Mouse (Mus musculus) E14TG2a.4 (cell line): ENCODE measurements around the gene Col27a1.

Source experiments
- H3K27me3 ChIP-seq: 2 replicates; pipeline ENCODE4 v1.6.1; 2014; ENCODE audit warnings: low read length, control low read depth; ENCODE audit not compliant: insufficient read depth
- H3K36me3 ChIP-seq: 2 replicates; pipeline ENCODE4 v1.6.1; 2014; ENCODE audit warnings: low read length, control low read depth; ENCODE audit not compliant: insufficient read depth
- H3K4me1 ChIP-seq: replicated peaks from 2 replicates; pipeline ENCODE4 v1.6.1; 2014; ENCODE audit warnings: low read depth, low read length, control low read depth
- H3K4me3 ChIP-seq: replicated peaks from 2 replicates; pipeline ENCODE4 v1.5.1; 2014; ENCODE audit warnings: mild to moderate bottlenecking, low read length
- H3K9me3 ChIP-seq: 2 replicates; pipeline ENCODE4 v1.6.1; 2014; ENCODE audit warnings: low read length, control low read depth
- CTCF ChIP-seq: conservative IDR thresholded peaks from 2 replicates; pipeline ENCODE4 v1.5.1; 2014; ENCODE audit warnings: low read length
- NANOG ChIP-seq: IDR thresholded peaks from 2 replicates; pipeline ENCODE4 v1.6.1; 2014; ENCODE audit warnings: borderline replicate concordance, low read length, mixed read lengths
- POU5F1 ChIP-seq: IDR thresholded peaks from 2 replicates; pipeline ENCODE4 v1.6.1; 2014; ENCODE audit warnings: low read length, borderline replicate concordance

Gene Col27a1

GRCm38 (mm10) chr4:63213907-63214621 lies at the start of gene Col27a1:
Col27a1 (plus strand) TSS chr4:63214004.
- H3K36me3 ChIP-seq = no peaks in the 10 kb centered on the region
- peaks cover 5% of the 10 kb centered on the region; the same call in 1 of the 2 replicates for H3K9me3 ChIP-seq
- H3K4me1 ChIP-seq = peaks cover 20% of the 10 kb centered on the region
- TF ChIP-seq POU5F1 (no peak), CTCF (no peak), NANOG (no peak)
- H3K27me3 ChIP-seq = peaks cover 91% of the 10 kb centered on the region
- peak within 1 kb of the TSS; percentile 83 for H3K4me3 ChIP-seq

- no peaks in the 10 kb centered on the region for H3K9me3 ChIP-seq
These were observed 48.2 kb upstream of the Col27a1 start for GRCm38 (mm10) chr4:63165636-63166035.

GRCm38 (mm10) chr4:63166323-63166722 lies 47.5 kb upstream of the Col27a1 start:
- peaks cover 61% of the 10 kb centered on the region for H3K27me3 ChIP-seq
- H3K4me3 ChIP-seq = no peak overlapping the region
- no peaks in the 10 kb centered on the region for H3K9me3 ChIP-seq
- no peak for TF ChIP-seq POU5F1
- TF ChIP-seq CTCF = no peak
- no peak for TF ChIP-seq NANOG
- peaks cover 8% of the 10 kb centered on the region; the same call in 1 of the 2 replicates for H3K4me1 ChIP-seq
- H3K36me3 ChIP-seq = no peaks in the 10 kb centered on the region

More at GRCm38 (mm10) chr4:63165636-63166035, 48.2 kb upstream of the Col27a1 start:
- no peaks in the 10 kb centered on the region for H3K36me3 ChIP-seq
- TF ChIP-seq POU5F1 (no peak), NANOG (no peak), CTCF (no peak)
- H3K27me3 ChIP-seq = peaks cover 55% of the 10 kb centered on the region
- H3K4me3 ChIP-seq = no peak overlapping the region
- peaks cover 2% of the 10 kb centered on the region; the same call in 1 of the 2 replicates for H3K4me1 ChIP-seq

GRCm38 (mm10) chr4:63170061-63170460 lies 43.7 kb upstream of the Col27a1 start:
- Histone ChIP-seq H3K4me1 (peaks cover 11% of the 10 kb centered on the region; the same call in 1 of the 2 replicates), H3K4me3 (no peak overlapping the region), H3K9me3 (no peaks in the 10 kb centered on the region; the same call in 1 of the 2 replicates), H3K36me3 (no peaks in the 10 kb centered on the region), H3K27me3 (peaks cover 81% of the 10 kb centered on the region)
- TF ChIP-seq NANOG (no peak), CTCF (no peak)

GRCm38 (mm10) chr4:63171122-63171521 lies 42.7 kb upstream of the Col27a1 start:
- peaks cover 11% of the 10 kb centered on the region; the same call in 1 of the 2 replicates for H3K4me1 ChIP-seq
- no peak for TF ChIP-seq NANOG
- TF ChIP-seq CTCF = no peak
- TF ChIP-seq POU5F1 = no peak
- no peaks in the 10 kb centered on the region for H3K36me3 ChIP-seq
- H3K27me3 ChIP-seq = peaks cover 74% of the 10 kb centered on the region
- no peaks in the 10 kb centered on the region; the same call in 1 of the 2 replicates for H3K9me3 ChIP-seq
- peak overlapping the region; percentile 65 for H3K4me3 ChIP-seq

- Histone ChIP-seq H3K4me1 (peaks cover 11% of the 10 kb centered on the region; the same call in 1 of the 2 replicates), H3K4me3 (peak within 1 kb of the TSS; percentile 65), H3K9me3 (no peaks in the 10 kb centered on the region; the same call in 1 of the 2 replicates), H3K36me3 (no peaks in the 10 kb centered on the region), H3K27me3 (peaks cover 64% of the 10 kb centered on the region)
- TF ChIP-seq CTCF (no peak), POU5F1 (no peak), NANOG (no peak)
These were observed 41.7 kb upstream of the Col27a1 start, which contains the start of gene Kif12 for GRCm38 (mm10) chr4:63171969-63172685. Kif12 (minus strand) TSS chr4:63172131.

GRCm38 (mm10) chr4:63181556-63181955 lies 32.2 kb upstream of the Col27a1 start:
- Histone ChIP-seq H3K27me3 (peaks cover 11% of the 10 kb centered on the region), H3K9me3 (no peaks in the 10 kb centered on the region)

GRCm38 (mm10) chr4:63186281-63186870 lies 27.4 kb upstream of the Col27a1 start:
- H3K9me3 ChIP-seq = no peaks in the 10 kb centered on the region
- H3K4me1 ChIP-seq = peaks cover 5% of the 10 kb centered on the region; the same call in 1 of the 2 replicates
- peaks cover 37% of the 10 kb centered on the region for H3K27me3 ChIP-seq
- TF ChIP-seq CTCF = no peak
- TF ChIP-seq POU5F1 = no peak
- H3K4me3 ChIP-seq = no peak overlapping the region
- H3K36me3 ChIP-seq = no peaks in the 10 kb centered on the region

More at GRCm38 (mm10) chr4:63181556-63181955, 32.2 kb upstream of the Col27a1 start:
- H3K4me1 ChIP-seq = peaks cover 5% of the 10 kb centered on the region; the same call in 1 of the 2 replicates
- no peaks in the 10 kb centered on the region for H3K36me3 ChIP-seq
- TF ChIP-seq NANOG = no peak
- TF ChIP-seq POU5F1 = no peak
- TF ChIP-seq CTCF = peak; percentile 29
- no peak overlapping the region for H3K4me3 ChIP-seq
